Mouse (Mus musculus): ENCODE measurements at regions not wholly inside any gene's neighbourhood (a gene's known extent, or its start where the extent isn't known, plus 50 kb on each side); places are given as distances from the start of the nearest gene placed in this dataset.

GRCm38 (mm10) chr15:50992246-50992645, 2892.5 kb upstream of the Gm7489 start:
- Histone ChIP-seq H3K9me3 (peaks cover 1% of the 10 kb centered on the region), H3K36me3 (replicated peaks; ENCODE audit: low read length) (no peaks in the 10 kb centered on the region), H3K4me1 (no peaks in the 10 kb centered on the region), H3K4me3 (replicated peaks) (no peak overlapping the region), H3K27me3 (replicated peaks) (no peaks in the 10 kb centered on the region)
- TF ChIP-seq GATA1 (IDR thresholded peaks at IDR 0.05; ENCODE audit: borderline replicate concordance, low read length), result no peak
- no peak for TF ChIP-seq FLI1 (IDR thresholded peaks at IDR 0.05; ENCODE audit: low read length)

- Histone ChIP-seq H3K4me3 (replicated peaks) (no peak overlapping the region), H3K27me3 (replicated peaks) (no peaks in the 10 kb centered on the region), H3K9me3 (peaks cover 5% of the 10 kb centered on the region), H3K36me3 (replicated peaks; ENCODE audit: low read length) (no peaks in the 10 kb centered on the region), H3K4me1 (no peaks in the 10 kb centered on the region)
- TF ChIP-seq FLI1 (IDR thresholded peaks at IDR 0.05; ENCODE audit: low read length) (no peak), GATA1 (IDR thresholded peaks at IDR 0.05; ENCODE audit: borderline replicate concordance, low read length) (no peak)
Observed at GRCm38 (mm10) chr15:50993121-50993520, 2891.6 kb upstream of the Gm7489 start.

GRCm38 (mm10) chr15:50995688-50996087, 2889.0 kb upstream of the Gm7489 start:
- Histone ChIP-seq H3K9me3 (peaks cover 5% of the 10 kb centered on the region), H3K4me1 (no peaks in the 10 kb centered on the region), H3K4me3 (replicated peaks) (no peak overlapping the region), H3K36me3 (replicated peaks; ENCODE audit: low read length) (no peaks in the 10 kb centered on the region), H3K27me3 (replicated peaks) (no peaks in the 10 kb centered on the region)
- TF ChIP-seq FLI1 (IDR thresholded peaks at IDR 0.05; ENCODE audit: low read length) (no peak), GATA1 (IDR thresholded peaks at IDR 0.05; ENCODE audit: borderline replicate concordance, low read length) (no peak)

DNA sequence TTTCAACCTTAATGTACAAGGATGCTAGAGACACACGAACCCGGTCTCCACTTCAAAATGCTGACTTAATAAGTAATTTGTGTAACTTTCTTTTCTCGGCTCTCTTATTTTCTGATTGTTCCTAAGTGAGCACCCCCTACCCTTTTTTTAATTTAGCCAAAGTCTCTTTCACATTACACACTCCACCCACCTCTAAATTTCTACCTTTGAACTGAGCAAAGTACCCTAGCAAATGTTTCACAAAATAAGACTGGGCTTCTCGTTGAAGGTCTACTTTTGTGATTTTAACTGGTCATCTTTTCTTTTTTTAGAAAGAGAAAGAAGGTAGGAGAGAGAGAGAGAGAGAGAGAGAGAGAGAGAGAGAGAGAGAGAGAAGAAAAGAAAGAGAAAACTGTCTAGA, 2888.4 kb upstream of the Gm7489 start:
- TF ChIP-seq FLI1 (IDR thresholded peaks at IDR 0.05; ENCODE audit: low read length), result no peak
- TF ChIP-seq GATA1 (IDR thresholded peaks at IDR 0.05; ENCODE audit: borderline replicate concordance, low read length), result no peak
- Histone ChIP-seq H3K36me3 (replicated peaks; ENCODE audit: low read length) (no peaks in the 10 kb centered on the region), H3K9me3 (peaks cover 5% of the 10 kb centered on the region), H3K4me1 (no peaks in the 10 kb centered on the region), H3K27me3 (replicated peaks) (no peaks in the 10 kb centered on the region), H3K4me3 (replicated peaks) (no peak overlapping the region)

GRCm38 (mm10) chr15:50997209-50997763, 2887.4 kb upstream of the Gm7489 start:
- peaks cover 5% of the 10 kb centered on the region for H3K9me3 ChIP-seq
- no peaks in the 10 kb centered on the region for H3K4me1 ChIP-seq
- H3K36me3 ChIP-seq (replicated peaks; ENCODE audit: low read length), result no peaks in the 10 kb centered on the region
- no peak overlapping the region for H3K4me3 ChIP-seq (replicated peaks)
- no peaks in the 10 kb centered on the region for H3K27me3 ChIP-seq (replicated peaks)
- no peak for TF ChIP-seq GATA1 (IDR thresholded peaks at IDR 0.05; ENCODE audit: borderline replicate concordance, low read length)
- TF ChIP-seq FLI1 (IDR thresholded peaks at IDR 0.05; ENCODE audit: low read length), result no peak

GRCm38 (mm10) chr15:51038968-51039367, 2845.7 kb upstream of the Gm7489 start:
- H3K4me1 ChIP-seq, result no peaks in the 10 kb centered on the region
- no peak for TF ChIP-seq GATA1 (IDR thresholded peaks at IDR 0.05; ENCODE audit: borderline replicate concordance, low read length)
- TF ChIP-seq FLI1 (IDR thresholded peaks at IDR 0.05; ENCODE audit: low read length), result no peak
- no peaks in the 10 kb centered on the region for H3K36me3 ChIP-seq (replicated peaks; ENCODE audit: low read length)
- H3K27me3 ChIP-seq (replicated peaks), result no peaks in the 10 kb centered on the region
- no peak overlapping the region for H3K4me3 ChIP-seq (replicated peaks)
- H3K9me3 ChIP-seq, result no peaks in the 10 kb centered on the region

GRCm38 (mm10) chr15:51070538-51070937, 2814.2 kb upstream of the Gm7489 start:
- no peaks in the 10 kb centered on the region for H3K27me3 ChIP-seq (replicated peaks)
- H3K4me3 ChIP-seq (replicated peaks), result no peak overlapping the region
- no peaks in the 10 kb centered on the region for H3K36me3 ChIP-seq (replicated peaks; ENCODE audit: low read length)
- H3K4me1 ChIP-seq, result 0 out of 2 replicates have a peak, but pooled peaks cover 3% of the 10 kb centered on the region
- no peaks in the 10 kb centered on the region for H3K9me3 ChIP-seq
- no peak for TF ChIP-seq GATA1 (IDR thresholded peaks at IDR 0.05; ENCODE audit: borderline replicate concordance, low read length)
- no peak for TF ChIP-seq FLI1 (IDR thresholded peaks at IDR 0.05; ENCODE audit: low read length)

DNA sequence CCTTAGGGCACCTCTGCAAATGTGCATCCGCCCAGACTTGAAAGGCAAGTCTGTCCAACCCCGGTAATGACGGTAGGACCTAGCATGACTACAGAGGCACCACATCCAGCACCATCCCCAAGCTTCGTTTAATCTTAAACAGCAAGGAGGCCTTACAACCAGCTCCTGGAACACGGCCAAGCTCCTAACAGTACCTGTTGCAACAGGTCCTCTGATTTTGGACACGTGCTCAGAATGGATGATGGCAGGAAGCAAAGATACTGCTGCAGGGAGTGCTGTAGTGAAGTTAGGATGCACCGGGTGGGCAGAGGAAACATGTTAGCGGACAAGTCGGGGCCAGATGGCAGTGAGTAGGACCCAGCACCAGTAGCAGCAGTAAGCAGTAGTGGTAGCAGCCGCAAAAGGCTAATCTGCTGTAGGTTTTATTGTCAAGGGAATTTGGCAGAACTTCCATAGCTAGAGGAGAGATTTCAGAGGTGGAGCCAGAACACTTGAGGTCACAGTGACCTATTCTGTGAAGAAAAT, 2813.5 kb upstream of the Gm7489 start:
- no peak for TF ChIP-seq GATA1 (IDR thresholded peaks at IDR 0.05; ENCODE audit: borderline replicate concordance, low read length)
- no peak for TF ChIP-seq FLI1 (IDR thresholded peaks at IDR 0.05; ENCODE audit: low read length)
- no peaks in the 10 kb centered on the region for H3K9me3 ChIP-seq
- H3K4me3 ChIP-seq (replicated peaks), result no peak overlapping the region
- no peaks in the 10 kb centered on the region for H3K36me3 ChIP-seq (replicated peaks; ENCODE audit: low read length)
- 0 out of 2 replicates have a peak, but pooled peaks cover 3% of the 10 kb centered on the region for H3K4me1 ChIP-seq
- no peaks in the 10 kb centered on the region for H3K27me3 ChIP-seq (replicated peaks)

DNA sequence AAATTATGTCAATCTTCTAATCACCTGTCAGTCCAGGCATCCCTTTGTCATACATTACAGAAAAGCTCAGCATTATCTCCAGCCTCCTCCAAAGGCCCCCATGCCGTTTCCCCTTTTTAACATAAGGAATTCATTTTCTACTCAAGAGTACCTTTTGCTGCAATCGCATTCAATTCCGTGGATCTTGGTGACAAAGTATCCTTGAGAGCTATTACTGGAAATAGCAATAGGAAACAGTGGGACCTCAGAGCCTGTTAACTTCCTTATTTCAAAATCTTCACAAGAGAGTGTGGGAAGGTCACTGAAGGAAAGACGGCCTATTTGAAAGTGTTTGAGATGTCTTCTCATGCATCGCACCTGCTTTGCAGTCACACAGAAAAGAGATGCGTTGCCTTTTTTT, 2811.0 kb upstream of the Gm7489 start:
- TF ChIP-seq GATA1 (IDR thresholded peaks at IDR 0.05; ENCODE audit: borderline replicate concordance, low read length), result no peak
- TF ChIP-seq FLI1 (IDR thresholded peaks at IDR 0.05; ENCODE audit: low read length), result no peak
- 0 out of 2 replicates have a peak, but pooled peaks cover 3% of the 10 kb centered on the region for H3K4me1 ChIP-seq
- H3K4me3 ChIP-seq (replicated peaks), result no peak overlapping the region
- H3K36me3 ChIP-seq (replicated peaks; ENCODE audit: low read length), result no peaks in the 10 kb centered on the region
- no peaks in the 10 kb centered on the region for H3K27me3 ChIP-seq (replicated peaks)
- H3K9me3 ChIP-seq, result no peaks in the 10 kb centered on the region

DNA sequence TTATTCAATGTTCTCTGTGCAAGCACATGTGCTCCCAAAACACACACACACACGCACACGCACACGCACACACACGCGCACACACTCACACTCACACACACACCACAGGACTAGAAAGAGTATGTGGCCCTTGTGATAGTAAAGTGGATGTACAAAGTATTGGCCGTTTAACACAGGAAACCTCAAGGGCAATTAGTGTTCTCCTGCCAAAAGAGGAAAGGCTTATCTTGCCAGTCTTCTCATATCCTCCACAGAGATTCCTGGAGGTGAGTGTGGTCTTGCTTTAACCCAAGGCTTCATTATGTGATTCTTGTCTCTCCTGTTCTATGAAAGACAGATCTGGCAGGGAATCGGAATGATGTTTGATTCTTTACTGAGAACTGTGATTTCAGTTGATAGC, 2810.5 kb upstream of the Gm7489 start:
- no peak for TF ChIP-seq FLI1 (IDR thresholded peaks at IDR 0.05; ENCODE audit: low read length)
- TF ChIP-seq GATA1 (IDR thresholded peaks at IDR 0.05; ENCODE audit: borderline replicate concordance, low read length), result no peak
- Histone ChIP-seq H3K4me3 (replicated peaks) (no peak overlapping the region), H3K27me3 (replicated peaks) (no peaks in the 10 kb centered on the region), H3K36me3 (replicated peaks; ENCODE audit: low read length) (no peaks in the 10 kb centered on the region), H3K9me3 (no peaks in the 10 kb centered on the region), H3K4me1 (0 out of 2 replicates have a peak, but pooled peaks cover 3% of the 10 kb centered on the region)

Data from megakaryocyte, embryonic 14.5 days (primary cell).